Mouse (Mus musculus) urinary bladder, postnatal 25 days (tissue): ENCODE results near the gene Csf3.
"Not testable (repeated sequence)": the region's sequence is repeated elsewhere in the genome, so short reads cannot be mapped to it uniquely, and the experiment has no call there.

Experiments
- DNase-seq: peaks from one replicate; pipeline ENCODE4 v3.0.0; 2022; ENCODE audit warnings: low spot score

Csf3 gene

DNA sequence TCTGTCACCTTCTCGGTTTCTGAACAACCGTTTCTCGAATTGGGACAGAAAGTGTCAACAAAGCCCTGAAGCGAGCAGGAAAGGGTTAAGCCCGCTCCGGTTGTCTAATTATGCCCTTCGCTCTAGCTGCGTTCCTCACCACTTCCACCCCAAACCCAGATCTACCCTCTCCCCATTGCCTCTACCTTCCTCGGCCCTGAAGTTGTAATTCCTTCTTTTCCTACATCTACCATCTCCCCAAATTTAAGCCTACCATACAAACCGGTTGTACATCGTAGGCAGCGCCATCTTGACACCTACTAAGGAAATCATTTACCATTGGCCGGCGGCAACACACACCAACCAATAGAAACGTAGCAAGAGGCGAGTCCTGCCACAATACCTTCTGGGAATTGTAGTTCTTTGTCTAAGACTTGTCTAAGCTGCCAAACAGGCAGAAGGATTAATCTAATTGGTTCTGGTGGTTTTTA, 28.1 kb downstream of the Csf3 start, which contains the start of gene Med24:
Gene Med24 (minus strand): TSS at position 317 of the 470 bp plus-strand sequence.
- peak; percentile 62 for DNase-seq

DNA sequence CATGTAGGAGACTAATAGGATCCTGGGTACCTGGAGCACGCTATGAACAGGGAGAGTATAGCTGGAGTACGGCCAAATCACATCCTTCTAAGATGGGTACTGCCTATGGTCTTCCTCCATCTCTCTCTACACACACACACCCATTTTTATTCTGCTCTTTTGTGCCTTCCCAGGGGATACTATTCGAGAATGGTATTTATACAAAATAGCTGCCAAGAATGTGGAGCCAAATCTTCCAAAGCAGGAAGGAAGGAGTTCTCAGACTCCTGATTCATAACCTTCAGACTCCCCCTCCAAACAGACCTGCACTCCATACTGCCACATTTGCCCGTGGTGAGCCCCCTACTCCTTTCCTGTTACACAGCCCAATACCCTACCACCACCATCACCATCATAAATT, 29.7 kb downstream of the Csf3 start:
- no peak for DNase-seq

DNA sequence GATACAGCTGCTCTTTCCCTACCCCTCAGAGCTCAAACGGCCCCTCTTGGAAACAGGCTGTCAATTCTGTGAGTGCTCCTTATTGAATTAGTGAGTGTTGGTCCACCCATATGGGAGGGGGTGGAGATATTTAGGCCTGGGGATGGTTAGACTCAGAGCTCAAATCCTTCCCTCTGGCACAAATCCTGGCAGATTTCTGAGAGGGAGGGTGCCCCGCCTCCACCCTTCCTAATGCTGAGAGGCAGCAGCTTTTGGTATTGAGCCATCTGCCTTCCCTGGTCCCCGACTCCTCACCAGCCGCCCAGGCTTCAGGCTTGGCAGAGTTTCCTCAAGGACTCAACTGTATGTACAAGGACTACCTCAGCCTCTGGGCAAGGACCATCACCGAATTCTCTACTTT, 30.1 kb downstream of the Csf3 start:
- DNase-seq = no peak

DNA sequence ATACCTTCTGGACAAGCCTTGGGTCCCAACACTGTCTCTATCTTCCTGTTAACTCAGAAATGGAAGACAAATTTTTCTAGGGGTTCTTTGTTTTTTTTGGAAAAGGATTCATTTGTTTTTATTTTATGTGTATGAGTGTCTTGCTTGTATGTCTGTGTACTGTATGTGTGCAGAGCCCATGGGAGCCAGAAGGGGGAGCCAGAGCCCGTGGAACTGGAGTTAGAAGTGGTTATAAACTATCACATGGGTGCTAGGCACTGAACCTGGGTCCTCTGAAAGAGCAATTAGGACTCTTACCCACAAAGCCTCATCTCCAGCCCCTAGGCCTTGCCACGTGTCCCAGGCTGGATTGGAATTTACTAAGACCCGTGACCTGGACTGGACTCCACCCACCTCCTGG, 33.0 kb downstream of the Csf3 start:
- no peak for DNase-seq

DNA sequence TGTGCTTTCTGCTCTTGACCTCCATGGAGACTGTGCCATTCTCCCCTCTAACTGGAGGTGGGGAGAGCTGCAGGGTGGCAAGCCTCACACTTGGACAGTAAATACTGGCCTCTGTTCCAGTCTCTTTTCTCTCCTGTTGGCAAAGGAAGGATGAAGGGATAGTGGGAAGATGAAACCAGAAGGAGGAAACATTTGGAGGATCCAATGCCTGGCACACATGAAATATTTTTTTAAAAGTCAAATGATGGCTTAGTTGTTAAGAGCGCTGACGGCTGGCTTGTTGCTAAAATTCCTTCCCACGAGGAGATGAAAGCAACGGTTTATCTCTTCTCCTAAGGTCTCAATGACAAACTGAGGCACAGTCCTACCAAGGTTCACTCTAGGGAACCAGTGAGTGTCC, 34.0 kb downstream of the Csf3 start:
- DNase-seq = no peak

DNA sequence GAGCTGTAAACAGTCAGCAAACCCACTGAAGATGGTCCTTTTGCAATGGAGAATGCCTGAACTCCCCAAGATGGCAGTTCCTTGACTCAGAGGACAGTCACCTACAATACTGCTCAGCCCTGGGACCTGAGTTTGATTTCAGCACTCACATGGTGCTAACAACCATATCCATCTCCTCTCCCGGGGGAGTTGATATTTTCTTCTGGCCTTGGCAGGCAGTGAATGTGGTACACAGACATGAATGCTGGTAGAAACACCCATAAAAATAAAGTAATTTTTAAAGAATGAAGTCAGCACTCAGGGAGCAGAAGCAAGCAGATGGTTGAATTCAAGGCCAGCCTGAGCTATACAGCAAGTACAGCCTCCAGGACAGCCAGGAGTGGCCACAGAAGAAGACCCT, 35.1 kb downstream of the Csf3 start:
- DNase-seq = no peak

DNA sequence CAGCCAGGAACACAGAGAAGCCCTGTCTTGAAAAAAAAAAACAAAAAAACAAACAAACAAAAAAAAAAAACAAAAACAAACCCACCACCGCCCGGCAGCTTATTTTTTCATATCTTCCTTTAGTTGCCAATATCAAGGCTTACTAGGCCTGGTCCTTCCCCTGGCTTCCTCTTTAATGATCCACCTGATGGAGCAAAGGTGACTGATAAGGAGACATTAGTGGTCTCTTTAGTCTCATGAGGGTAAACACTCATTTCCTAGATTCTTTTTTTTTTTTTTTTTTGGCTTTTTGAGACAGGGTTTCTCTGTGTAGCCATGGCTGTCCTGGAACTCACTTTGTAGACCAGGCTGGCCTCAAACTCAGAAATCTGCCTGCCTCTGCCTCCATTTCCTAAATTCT, 36.2 kb downstream of the Csf3 start:
- DNase-seq = not testable (repeated sequence)

DNA sequence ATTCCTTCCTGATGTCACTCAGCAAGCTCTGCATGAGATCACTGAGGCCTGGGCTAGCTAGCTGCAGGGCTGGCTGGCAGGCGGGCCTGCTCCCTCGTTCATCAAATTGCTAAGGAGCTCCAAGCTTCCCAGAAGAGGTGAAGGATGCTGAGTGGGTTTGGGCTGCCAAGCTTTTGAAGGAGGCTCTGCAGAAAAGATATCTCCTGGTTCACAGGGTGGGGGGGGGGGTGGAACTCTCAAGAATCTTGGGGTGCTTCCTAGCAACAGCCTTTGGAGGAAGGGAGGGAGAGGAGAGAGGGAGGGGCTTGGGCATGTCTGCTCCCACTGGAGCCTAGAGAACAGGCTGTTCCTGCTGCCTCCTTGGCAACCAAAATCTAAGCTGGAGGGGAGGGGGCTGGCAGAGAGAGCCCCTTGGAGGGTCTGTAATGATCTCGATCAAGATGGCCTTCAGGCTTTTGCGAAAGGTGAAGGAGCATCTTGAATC, 37.4 kb downstream of the Csf3 start:
- DNase-seq = no peak

DNA sequence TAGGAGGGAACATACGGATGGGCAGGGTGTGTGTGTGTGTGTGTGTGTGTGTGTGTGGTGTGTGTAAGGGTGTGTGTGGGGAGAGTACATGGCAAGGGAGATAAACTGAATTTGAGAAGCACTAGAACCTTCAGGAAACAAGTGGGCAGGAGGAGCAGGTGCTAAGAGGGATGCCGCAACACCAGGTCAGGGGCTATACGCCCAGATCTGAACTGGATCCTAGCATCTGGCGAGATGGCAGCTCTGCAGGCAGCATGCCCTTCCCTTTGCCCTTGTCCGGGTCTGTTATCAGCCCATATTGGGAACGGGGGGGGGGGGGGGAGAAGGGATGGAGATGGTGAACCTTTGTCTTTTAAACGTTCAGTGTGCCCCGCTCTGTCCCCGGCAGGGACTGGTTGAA, 37.9 kb downstream of the Csf3 start:
- DNase-seq = no peak

DNA sequence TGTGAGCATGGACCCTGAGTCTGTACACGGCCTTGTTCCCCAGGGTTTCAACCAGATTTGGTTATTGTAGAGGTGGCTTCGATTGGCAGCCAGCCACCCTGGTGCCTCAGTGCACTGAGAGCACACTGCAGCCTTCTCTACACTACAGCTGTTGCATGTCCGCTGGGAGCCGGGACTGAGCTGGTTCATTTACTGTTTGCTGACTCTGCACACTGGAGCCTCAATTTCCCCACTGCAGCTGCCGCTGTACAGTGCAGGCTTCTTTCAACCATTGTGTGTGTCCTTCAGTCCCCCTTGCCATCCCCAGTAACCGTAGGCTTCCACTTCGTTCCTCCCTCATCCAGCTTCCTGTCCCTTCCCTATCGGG, 38.9 kb downstream of the Csf3 start:
- DNase-seq = no peak

DNA sequence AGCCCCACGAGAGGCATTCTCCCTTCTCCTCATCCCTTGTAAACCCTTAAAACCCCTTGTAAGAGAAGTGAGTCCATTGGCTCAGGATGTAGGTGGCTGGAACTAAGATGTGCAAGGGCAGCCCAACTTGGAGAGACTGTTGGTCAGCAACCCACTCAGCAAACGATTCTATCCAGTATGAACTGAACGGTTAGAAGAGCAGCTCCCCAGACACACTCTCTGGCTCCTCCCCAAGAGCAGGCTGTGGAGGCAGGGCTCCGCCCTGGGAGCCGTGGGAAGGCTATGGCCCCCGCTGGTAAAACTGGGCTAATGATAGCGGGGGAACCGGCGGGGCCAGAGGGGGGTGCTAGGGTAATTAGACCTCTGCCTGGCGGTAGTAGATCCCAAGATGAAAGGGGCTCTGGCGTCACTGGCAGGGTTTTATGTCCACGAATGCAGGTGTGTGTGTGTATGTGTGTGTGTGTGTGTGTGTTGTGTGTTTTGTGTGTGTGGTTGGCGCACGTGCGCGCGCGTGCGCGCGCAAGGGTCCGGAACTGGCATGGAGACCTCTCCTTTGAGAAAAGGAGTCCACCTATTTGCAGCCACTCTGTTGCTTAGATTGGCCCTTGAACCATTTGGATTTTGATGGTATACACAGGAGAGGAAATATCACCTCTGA, 39.5 kb downstream of the Csf3 start, which contains the start of gene Thra:
Gene Thra (plus strand): TSS at position 246 of the 658 bp plus-strand sequence.
- peak; percentile 58 for DNase-seq

DNA sequence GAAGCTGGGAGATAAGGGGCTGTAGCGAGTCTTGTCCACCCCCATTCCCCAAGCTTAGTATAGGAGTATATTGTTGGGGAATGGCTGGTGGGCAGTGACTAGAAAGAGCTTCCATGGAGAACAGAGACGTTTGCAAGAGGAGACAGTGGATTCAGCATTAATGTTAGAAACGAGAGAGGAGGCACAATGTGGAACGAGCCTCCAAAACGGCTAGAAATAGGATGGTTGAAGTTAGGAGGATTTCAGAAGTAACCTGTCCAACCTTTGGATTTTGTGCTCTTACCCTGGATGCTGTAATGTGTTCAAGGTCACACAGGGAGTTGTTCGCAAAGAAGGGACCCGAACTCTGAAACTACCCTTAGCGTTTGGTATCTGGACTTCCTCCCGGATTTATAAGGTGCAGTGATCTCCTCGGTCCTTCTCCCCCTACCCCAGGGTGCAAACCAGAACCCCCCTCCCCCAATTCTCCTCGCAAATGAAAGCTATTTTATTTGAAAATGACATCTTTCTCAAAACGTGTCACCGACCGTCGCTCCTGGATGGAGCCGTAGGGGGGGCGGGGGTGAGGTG, 40.1 kb downstream of the Csf3 start:
- DNase-seq = no peak

DNA sequence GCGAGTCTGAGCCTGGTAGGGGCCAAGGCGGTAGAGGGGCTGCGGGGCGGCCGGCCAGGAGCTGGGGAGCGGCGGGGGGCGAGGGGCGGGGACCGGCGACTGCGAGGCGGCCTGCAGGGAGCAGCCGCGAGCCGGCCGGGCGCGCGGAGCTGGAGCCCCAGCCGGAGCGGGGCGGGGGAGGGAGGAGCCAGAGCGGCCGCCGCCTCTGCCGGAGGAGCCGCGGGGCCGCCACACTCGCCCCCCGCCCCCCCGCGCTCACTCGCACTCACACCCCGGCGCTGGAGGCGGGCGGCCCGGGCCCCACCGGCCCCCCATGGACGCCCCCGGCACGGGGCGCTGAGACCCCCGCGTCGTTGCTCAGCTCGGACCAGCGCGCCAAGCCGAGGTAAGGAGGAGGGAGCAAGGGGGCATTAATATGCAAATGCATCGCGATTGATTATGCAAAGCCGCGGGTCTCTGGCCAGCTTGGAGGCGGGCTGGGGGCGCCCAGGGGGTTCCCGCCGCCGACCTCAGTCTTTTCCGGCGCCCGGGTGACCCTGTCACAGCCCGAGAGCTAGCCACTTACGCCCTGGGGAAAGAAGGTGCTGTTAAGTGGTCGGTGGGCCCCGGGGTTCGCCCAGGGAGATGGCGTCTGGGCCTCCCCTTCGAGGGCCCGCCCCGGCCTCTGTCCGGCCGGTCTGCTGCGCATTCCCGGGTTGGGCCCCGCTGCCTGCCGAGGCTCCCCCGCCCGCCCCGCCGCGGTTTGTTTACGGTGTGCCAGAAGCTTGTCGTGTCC, 40.7 kb downstream of the Csf3 start:
- peak; percentile 76 for DNase-seq

DNA sequence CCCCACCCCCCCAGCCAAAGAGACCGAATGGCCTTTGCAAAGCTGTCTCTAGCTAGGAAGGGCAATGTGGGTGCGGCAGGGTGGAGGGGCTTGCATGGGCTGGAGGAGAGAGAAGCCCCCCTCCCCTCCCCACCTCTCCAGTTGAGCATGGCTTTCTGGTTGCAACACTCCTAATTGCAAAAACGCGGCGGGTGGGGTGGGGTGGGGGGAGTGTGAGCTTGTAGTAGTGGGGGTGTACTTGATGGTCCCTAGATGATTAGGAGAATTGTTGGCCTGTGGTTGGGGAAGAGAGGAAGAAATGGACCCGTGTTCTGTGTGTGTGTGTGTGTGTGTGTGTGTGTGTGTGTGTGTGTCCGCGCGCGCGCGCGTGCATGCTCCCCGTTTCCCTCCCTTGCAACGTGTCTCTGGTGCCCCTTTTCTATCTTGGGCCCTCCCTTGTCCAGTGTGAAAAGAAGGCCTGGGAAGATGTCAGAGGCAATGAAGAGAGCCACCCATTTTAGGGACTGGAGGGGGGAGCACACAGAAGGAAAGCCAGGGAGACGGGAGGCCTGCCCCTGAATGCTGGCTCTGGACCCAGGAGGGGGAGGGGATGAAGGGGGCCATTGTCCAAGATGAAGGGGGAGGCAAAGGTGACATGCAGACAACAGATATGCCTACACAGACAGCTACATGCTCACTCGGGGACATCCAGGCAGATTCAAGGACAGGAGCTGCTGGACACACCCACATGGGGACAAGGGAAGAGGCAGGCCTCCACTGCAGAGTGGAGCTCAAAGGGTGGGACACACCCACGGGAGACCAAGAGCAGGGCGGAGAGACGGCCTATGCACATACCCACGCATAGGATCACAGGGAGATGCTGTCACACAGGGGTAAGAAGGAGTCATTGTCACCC, 41.6 kb downstream of the Csf3 start:
- no peak for DNase-seq

DNA sequence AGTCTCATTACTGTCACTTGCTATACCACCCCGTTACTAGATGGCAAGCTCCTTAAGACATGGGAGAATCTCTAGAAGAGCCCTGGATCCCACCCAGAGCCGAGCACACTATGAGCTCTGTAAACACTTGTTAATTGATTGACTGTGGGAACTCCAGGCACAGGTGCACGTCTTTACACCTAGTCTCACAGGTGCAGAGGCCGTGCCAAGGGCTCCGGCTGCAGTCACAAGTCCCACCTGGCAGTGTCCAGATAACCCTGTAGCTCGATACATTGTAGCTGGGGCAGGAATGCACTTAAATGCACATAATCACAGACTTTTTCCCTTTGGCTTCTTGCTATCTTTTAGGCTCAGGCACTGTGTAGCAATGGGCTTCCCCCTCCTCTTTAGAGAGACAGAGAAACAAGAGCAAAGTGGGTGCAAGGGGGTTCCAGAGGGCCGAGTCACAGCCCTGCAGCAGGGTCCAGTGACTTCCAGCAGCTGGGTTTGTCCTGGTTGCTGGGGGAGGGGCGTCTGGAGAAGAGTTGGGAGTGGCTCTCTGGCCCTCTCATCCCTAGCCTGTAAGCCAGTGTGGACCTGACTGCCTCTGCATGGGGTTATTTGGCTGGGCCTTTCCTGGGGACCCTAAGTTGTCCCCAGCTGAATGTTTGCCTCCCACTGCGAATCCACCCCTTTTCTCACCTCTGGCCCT, 42.7 kb downstream of the Csf3 start:
- no peak for DNase-seq

DNA sequence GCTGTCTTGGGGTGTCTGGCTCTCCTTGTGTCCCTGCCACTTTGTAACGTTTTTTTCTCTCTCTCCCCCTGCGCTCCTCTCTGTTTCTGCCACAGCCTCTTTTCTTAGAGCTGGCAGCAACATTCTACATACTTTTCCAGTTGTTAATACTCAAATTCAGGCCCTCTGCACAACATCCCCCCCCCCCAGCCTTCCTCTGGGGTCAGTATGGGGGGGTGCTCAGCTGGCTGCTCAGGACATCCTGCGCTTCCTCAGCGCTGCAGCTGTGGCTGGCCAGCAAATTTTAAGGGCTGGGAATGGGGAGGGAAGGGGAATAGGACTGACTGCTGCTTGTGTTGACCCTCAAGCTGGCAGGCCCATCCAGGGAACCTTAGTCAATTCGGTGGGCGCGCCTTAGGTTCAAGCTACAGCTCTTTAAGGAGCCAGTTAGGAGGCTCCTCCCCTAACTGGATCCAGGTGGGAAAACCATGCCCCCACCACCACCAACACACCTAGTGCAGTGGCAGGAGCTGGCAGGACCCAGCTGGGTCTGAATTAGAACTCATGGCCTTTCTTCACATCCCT, 43.5 kb downstream of the Csf3 start:
- no peak for DNase-seq

DNA sequence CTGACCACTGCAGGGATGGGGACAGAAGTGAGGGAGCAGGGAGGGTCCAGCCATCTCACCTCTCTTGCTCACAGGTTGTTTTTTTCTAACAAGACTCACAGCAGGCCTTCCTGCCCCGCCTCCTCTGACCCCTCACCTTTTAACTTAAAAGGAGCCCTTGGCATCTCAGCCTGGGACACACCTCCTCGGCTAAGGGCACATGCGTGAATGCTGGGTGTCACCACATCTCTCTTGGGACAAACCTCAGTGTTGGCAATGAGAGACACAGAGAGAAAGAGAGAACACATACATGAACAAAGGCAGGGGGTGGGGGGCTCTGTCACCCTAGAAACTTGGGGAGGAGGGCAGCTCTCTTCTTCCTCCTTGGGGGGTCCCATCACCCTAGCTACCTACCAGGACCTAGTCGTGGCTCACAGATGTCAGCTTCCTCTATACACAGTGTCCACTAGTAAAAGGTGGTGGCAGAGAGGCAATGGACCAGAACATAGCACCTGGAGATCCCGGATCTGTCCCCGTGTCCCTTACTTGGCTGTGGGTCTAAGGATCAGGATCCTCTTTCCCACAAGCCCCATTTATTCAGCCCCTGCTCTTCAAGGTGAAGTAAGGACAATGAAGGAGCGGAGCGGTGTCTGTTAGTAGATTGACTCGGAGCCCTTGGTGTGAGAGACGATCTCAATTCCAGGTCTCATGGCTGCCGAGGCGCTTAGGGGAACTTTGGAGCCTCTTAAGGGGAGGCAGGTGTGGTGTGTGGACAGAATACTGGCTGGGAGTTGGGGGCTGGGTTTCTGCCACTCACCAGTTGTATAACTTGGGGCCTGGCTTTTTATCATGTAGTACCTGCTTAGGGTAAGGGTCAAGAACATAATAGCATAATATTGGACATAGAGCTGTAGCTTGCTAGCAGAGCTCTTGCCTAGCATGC, 45.1 kb downstream of the Csf3 start:
- no peak for DNase-seq

DNA sequence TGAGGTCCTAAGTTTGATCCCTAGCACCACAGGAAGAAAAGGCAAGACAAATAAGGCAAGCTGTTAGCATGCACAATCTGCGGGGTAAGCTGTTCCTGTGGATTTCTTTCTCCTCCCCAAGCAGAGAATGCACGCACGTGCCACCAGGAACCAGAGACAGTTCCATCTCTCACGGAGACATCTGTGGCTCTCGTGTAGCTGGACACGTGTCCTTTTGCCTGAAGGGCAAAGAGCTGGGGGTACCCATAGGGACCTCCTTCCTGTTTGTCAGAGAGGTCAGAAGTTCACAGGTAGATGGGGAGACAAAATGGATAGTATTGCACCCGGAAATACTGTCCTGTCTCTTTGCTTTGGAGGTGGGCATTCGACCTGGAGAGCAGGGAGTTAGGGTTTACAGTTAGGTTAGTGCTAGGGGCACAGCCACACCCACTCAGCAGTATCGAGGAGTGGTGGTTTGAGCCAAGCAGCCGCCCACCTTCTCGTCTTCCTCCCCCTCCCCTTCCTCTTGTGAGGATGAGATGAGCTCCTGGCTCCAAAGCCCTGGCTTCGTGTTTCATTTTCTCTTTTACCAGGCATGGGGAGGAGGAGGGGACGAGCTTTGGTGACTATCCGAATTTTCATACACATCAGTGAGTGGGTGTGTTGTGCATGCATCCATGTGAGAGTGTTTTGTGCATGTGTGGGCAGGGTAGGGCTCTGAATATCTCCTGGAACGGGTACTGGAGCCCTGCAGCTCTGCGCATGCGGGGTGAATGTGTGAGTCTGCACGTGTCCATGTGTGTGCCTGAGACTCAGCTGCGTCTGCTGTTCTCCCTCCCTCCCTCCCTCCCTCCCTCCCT, 46.0 kb downstream of the Csf3 start:
- DNase-seq = peak; percentile 73
